Mouse (Mus musculus): ENCODE results near the gene Amer2.

DNA sequence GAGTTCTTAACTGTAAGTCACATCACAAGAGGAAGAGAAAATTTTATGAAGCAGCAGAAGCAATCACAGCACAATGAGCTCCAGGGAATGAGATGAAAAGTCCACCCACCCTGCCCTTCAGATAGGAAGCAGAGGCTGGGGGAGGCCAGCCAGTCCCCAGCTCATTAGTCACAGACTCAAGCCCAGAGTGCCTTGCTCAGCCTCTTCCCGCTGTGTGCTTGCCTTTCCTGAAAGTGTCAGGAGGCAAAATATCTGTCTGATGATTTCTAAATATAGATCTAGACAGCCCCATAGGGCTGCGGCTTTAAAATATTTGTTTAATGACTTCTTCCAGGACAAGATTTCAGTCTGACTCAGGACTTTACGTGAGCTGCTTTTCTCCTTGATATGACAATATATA is 54.8 kb downstream of the Amer2 start:
- TF ChIP-seq POLR2A (IDR thresholded peaks at IDR 0.05; ENCODE audit: low read depth, low read length) (no peak), CTCF (IDR thresholded peaks at IDR 0.05; ENCODE audit: extremely low read depth, insufficient read depth, insufficient read length, insufficient replicate concordance) (no peak)
